Mouse (Mus musculus) thymus, adult 2 months (tissue): Measurements from ENCODE around the gene Ppp1r13b.

ENCODE experiments used
- CTCF ChIP-seq: fragments of 200-500 bp; IDR thresholded peaks from 2 replicates; pipeline ENCODE4 v1.5.1; 2012; ENCODE audit warnings: mild to moderate bottlenecking, control low read depth, low read length, moderate library complexity, borderline replicate concordance; ENCODE audit not compliant: control insufficient read depth, poor library complexity, insufficient read depth; ENCODE audit errors: extremely low read depth
- POLR2A ChIP-seq: fragments of 200-500 bp; IDR thresholded peaks from 2 replicates; pipeline ENCODE4 v1.6.1; 2012; ENCODE audit warnings: mild to moderate bottlenecking, low read length, control low read depth, moderate library complexity; ENCODE audit not compliant: control insufficient read depth, poor library complexity, insufficient read depth; ENCODE audit errors: extremely low read depth

- no peak for TF ChIP-seq CTCF
- no peak for TF ChIP-seq POLR2A
Measured at GRCm38 (mm10) chr12:111814769-111815762, 92.8 kb downstream of the Ppp1r13b start.
